Mouse (Mus musculus) kidney, adult 2 months (tissue): ENCODE measurements around the gene Cers6. TPM values are rescaled to one million over a fixed set of nuclear protein-coding genes. Genes with fewer than 3 reads are reported as not detected.
A peak's percentile ranks its signal among the peaks of the same experiment; 100 is the strongest.

ENCODE experiments used
- DNase-seq: peaks from one replicate; pipeline ENCODE4 v3.0.0; 2021
- H3K27ac ChIP-seq: fragments of 200-500 bp; 2 replicates; pipeline ENCODE4 v1.5.1; 2012; ENCODE audit warnings: low read depth, low read length, control low read depth, inconsistent platforms; ENCODE audit not compliant: insufficient read depth
- H3K27me3 ChIP-seq: fragments of 200-500 bp; replicated peaks from 2 replicates; pipeline ENCODE4 v1.6.1; 2012; ENCODE audit warnings: mild to moderate bottlenecking, moderate library complexity, low read length, inconsistent platforms; ENCODE audit not compliant: control insufficient read depth, insufficient read depth
- H3K36me3 ChIP-seq: fragments of 200-500 bp; 2 replicates; pipeline ENCODE4 v1.6.1; 2012; ENCODE audit warnings: mild to moderate bottlenecking, moderate library complexity, low read length, inconsistent platforms; ENCODE audit not compliant: control insufficient read depth, insufficient read depth
- H3K4me1 ChIP-seq: fragments of 200-500 bp; 2 replicates; pipeline ENCODE4 v1.6.1; 2011; ENCODE audit warnings: low read length; ENCODE audit not compliant: control insufficient read depth, insufficient read depth
- H3K4me3 ChIP-seq: fragments of 200-500 bp; 2 replicates; pipeline ENCODE4 v1.5.1; 2011; ENCODE audit warnings: mild to moderate bottlenecking, low read depth, low read length, control low read depth; ENCODE audit not compliant: insufficient read depth
- CTCF ChIP-seq: fragments of 200-500 bp; conservative IDR thresholded peaks from 2 replicates; pipeline ENCODE4 v1.5.1; 2011; ENCODE audit warnings: low read depth, mild to moderate bottlenecking, control low read depth, low read length, moderate library complexity, mixed read lengths; ENCODE audit not compliant: insufficient read depth, insufficient read length
- POLR2A ChIP-seq: fragments of 200-500 bp; IDR thresholded peaks from one replicate; pipeline ENCODE4 v1.6.1; 2011; ENCODE audit warnings: low read depth, low read length, control low read depth
- WGBS: fragments of 180-500 bp; shearing (Covaris S2); methylation state at CpG from one replicate; pipeline ENCODE4 v1.1.7; 2018; 5-methylcytosine and 5-hydroxymethylcytosine counted together
- polyA plus RNA-seq: library from polyadenylated mRNA; depleted of rRNA; stranded (reverse); fragments of >200 nt; gene quantifications from 2 replicates; pipeline ENCODE4 v1.2.3, GENCODE M21; 2012

The Cers6 gene
- polyA plus RNA-seq, 1 experiment, result 11.1 TPM

DNA sequence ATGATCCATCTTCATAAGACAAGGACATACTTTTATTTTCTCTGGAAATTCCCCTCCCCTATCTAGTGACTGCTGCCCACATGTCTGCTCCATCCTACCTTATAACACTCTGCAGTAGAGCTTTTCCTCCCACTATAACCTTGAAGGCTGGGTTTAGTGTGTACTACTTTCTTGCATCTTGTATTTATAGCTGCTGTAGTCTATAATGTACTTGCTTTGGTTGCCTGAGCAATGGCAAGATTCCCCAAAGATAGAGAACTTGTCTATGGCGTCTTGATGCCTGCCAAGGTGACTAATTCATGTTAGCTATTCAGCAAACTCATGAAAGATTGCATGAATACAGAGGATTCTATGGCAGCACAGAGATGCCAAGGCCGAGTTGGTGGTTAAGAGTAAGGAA, 176.1 kb downstream of the Cers6 start:
- TF ChIP-seq CTCF (no peak), POLR2A (no peak)
- no peak for DNase-seq
- 92% methylated on average over 2 of the region's 2 CpGs for WGBS

DNA sequence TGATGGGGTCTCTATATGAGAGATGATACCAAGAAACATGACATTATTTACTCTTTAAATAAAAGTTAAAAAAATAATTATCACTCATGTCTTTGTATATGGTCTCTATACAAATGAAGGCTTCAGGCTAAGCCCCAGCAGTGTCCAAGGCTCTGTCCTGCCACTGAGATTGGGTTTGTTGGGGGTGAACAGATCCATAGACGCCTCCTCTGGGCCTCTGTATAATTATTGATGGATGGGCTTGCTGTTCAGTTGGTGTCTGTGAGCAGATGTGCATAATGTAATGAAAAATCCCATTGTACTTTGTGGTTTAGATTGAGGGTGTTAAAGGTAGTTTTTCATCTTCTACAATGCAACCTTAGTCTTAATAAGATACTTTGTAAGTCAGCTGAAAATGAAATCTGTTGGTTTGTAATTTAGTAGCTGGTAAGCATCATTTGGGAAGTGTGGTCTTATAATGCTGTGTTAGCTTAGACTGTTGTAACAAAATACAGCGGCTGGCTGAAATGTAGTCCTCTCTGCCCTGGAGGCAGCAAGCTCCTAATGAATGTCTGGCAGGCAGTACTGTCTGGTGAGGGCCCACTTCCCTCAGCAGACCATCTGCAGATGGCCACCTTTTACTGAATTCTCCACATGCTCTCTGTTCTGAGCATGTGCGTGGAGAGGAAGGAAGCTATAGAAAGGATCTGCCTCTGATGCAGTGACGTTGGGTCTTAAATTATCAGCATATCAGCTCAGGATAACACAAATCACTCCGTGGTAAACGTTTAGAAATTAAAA, 181.3 kb downstream of the Cers6 start:
- Histone ChIP-seq H3K27me3 (no peaks in the 10 kb centered on the region), H3K4me3 (no peak overlapping the region), H3K4me1 (no peaks in the 10 kb centered on the region), H3K36me3 (no peaks in the 10 kb centered on the region), H3K27ac (no peak overlapping the region)
- TF ChIP-seq POLR2A, result no peak
- no peak for TF ChIP-seq CTCF
- DNase-seq, result no peak
- 70% methylated on average over 6 of the region's 6 CpGs for WGBS

More for the DNA sequence above, 176.1 kb downstream of the Cers6 start:
- no peak overlapping the region for H3K27ac ChIP-seq
- H3K27me3 ChIP-seq, result no peaks in the 10 kb centered on the region
- no peaks in the 10 kb centered on the region for H3K4me1 ChIP-seq
- H3K36me3 ChIP-seq, result no peaks in the 10 kb centered on the region
- no peak overlapping the region for H3K4me3 ChIP-seq

DNA sequence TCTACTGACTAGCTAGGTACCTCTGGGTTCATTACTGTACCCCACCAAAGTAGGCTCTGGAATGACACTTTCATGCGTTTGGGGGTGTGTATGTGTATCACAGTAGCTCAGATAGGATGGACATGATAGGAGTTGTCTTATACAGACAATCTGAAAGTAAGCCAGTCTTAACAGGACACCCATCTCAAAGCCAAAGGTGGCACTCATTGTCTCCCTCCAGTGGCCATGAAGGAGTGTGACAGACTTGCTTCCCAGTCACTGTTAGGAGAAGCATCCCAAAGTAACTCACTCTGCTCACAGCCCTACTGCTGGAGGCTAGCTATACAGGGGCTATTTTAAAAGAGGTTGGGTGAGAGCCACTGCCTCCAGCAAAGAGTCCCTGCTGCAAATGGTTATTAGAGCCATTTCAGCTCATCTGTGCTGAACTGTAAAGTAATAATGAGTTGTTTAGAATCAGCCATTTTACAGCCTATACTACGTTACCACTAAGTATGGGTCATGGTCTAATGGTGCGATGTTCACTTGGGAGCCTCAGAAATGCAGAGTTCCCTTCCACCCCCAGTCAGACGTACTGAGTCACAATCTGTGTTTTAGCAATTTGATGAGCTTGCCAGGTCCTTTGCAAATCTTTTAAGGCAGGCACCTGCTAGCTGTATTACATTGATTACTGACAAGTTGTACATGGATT, 182.3 kb downstream of the Cers6 start:
- WGBS, result 74% methylated on average over 4 of the region's 4 CpGs
- Histone ChIP-seq H3K36me3 (no peaks in the 10 kb centered on the region), H3K4me3 (no peak overlapping the region), H3K27ac (no peak overlapping the region), H3K4me1 (no peaks in the 10 kb centered on the region), H3K27me3 (no peaks in the 10 kb centered on the region)
- DNase-seq, result peak; percentile 63
- TF ChIP-seq POLR2A (no peak), CTCF (peak; percentile 89)

DNA sequence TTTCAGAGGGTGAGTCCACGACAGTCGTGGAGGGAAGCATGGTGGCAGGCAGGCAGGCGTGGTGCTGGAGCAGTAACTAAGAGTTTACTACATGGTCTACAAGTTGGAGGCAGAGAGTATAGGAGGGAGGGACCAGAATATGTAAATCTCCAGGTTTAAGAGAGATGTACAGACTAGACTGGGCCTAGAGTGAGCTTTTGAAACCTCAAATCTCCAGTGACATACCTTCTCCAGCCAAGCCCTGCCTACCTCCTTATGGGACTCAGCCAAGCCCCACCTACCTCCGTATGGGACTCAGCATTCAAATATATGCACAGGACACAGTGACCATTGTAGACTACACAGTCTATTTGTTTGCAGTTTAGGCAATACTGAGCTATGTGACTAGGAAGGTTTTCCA, 184.7 kb downstream of the Cers6 start:
- H3K27me3 ChIP-seq, result no peaks in the 10 kb centered on the region
- no peak for TF ChIP-seq POLR2A
- TF ChIP-seq CTCF, result no peak
- no peaks in the 10 kb centered on the region for H3K36me3 ChIP-seq
- H3K4me1 ChIP-seq, result no peaks in the 10 kb centered on the region
- WGBS, result 89% methylated on average over 4 of the region's 4 CpGs
- no peak overlapping the region for H3K4me3 ChIP-seq
- DNase-seq, result no peak
- no peak overlapping the region for H3K27ac ChIP-seq

DNA sequence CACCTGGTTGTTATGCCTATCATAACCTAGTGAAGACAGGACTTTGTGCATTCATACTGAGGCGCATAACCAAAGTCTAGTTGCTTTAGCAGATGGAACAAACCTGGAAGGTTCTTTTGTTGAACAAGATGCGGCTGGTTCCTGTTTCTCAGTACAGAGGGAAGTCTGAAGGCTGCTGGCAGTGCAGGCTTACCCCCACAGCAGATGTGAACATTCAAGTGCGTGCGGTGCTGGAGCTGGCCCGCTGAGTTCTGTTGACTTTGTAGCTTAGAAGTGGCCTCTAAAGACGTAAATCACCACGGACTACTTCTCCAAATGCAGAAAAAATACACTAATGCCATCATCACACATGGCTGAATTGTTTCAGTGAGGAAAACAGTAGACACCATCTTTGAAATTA, 186.1 kb downstream of the Cers6 start:
- no peak overlapping the region for H3K27ac ChIP-seq
- no peaks in the 10 kb centered on the region for H3K4me1 ChIP-seq
- no peaks in the 10 kb centered on the region for H3K27me3 ChIP-seq
- TF ChIP-seq POLR2A (no peak), CTCF (no peak)
- WGBS, result 73% methylated on average over 7 of the region's 7 CpGs
- DNase-seq, result no peak
- H3K4me3 ChIP-seq, result no peak overlapping the region
- H3K36me3 ChIP-seq, result no peaks in the 10 kb centered on the region

DNA sequence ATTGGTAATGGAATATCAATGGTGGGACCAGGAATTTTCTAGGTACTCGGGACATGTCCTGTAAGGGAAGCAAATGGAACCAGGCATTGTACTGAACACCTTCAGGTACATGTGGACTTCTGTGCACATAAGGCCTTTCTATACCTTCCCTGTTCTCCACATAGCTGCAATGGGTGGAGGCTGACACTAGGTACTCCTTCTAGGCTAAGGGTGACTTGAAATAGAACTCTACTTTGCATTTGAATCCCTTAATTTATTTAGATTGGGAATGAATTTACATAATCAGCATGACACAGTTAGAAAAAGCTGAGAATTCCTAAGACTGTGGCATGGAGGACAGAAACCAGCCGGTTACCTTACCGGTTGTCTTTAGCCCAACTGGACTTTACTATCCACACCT, 186.6 kb downstream of the Cers6 start:
- H3K4me1 ChIP-seq, result no peaks in the 10 kb centered on the region
- 86% methylated on average over 3 of the region's 3 CpGs for WGBS
- H3K36me3 ChIP-seq, result no peaks in the 10 kb centered on the region
- H3K4me3 ChIP-seq, result no peak overlapping the region
- no peaks in the 10 kb centered on the region for H3K27me3 ChIP-seq
- H3K27ac ChIP-seq, result no peak overlapping the region
- TF ChIP-seq POLR2A (no peak), CTCF (no peak)
- no peak for DNase-seq

DNA sequence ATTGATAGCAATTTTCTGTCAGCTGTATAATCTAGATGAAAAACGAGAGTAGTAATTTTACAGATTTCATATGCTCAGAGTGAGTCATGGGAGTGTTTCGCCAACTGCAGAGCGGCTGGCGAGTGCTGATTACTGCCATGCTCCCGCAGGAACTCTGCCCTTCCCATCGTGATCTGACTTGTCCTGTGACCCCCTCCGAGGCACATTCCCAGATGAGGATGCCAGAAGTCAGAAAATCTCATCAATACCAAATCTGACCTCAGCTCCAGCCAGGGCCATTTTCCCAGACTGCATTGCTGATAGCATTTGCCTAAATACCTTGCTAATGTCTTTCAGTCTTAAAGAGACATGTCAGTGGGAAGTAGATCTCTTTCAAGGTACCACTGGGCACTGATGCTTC, 187.9 kb downstream of the Cers6 start:
- Histone ChIP-seq H3K36me3 (no peaks in the 10 kb centered on the region), H3K27me3 (no peaks in the 10 kb centered on the region), H3K27ac (no peak overlapping the region), H3K4me3 (no peak overlapping the region), H3K4me1 (peaks cover 8% of the 10 kb centered on the region)
- 73% methylated on average over 7 of the region's 7 CpGs for WGBS
- no peak for TF ChIP-seq POLR2A
- no peak for TF ChIP-seq CTCF
- no peak for DNase-seq
